Mouse (Mus musculus): Measurements from ENCODE around the gene Flad1. TPM values are rescaled to one million over a fixed set of nuclear protein-coding genes. Genes with fewer than 3 reads are reported as not detected.
A peak's percentile ranks its signal among the peaks of the same experiment; 100 is the strongest.

Gene Flad1
- total and polyA plus RNA-seq, 2 experiments from 2014 or later = 50.8 to 79.3 TPM

DNA sequence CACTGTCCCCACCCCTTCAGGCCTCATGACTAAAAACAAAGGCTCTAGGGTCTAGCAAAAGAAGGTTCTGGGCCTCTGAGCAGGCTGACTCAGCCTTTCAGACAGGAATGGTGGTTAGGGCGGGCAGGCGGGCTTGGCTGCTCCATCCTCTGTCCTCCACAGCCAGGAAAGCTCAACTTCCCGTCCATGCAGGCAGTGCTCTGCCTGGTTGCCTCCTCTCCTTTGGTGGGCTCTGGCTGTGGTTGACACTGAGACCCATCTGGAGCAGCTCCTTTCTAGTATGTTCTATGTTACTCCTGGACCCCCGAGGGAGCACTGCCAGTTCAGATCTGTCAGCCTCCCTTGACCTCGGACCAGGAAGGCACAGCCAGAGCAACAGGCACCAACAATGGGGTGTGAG is 9.0 kb downstream of the Flad1 start, which contains the start of gene Lenep:
Lenep (minus strand) TSS at position 101 of the 400 bp plus-strand sequence.
- Histone ChIP-seq H3K4me2 (ENCODE audit: low read depth, low read length) (no peak within 1 kb of the TSS), H3K36me3 (replicated peaks; ENCODE audit: control insufficient read depth, insufficient read depth, low read length) (peaks cover 53% of the 10 kb centered on the region), H3K4me3 (ENCODE audit: low read depth, low read length) (no peak within 1 kb of the TSS), H3K27me3 (ENCODE audit: control insufficient read depth, insufficient read depth, low read length) (no peaks in the 10 kb centered on the region), H3K4me1 (ENCODE audit: control insufficient read depth, insufficient read depth) (no peaks in the 10 kb centered on the region), H3K9ac (replicated peaks; ENCODE audit: low read depth, low read length) (no peak within 1 kb of the TSS), H3K9me3 (replicated peaks; ENCODE audit: control insufficient read depth, low read length) (no peaks in the 10 kb centered on the region), H3K27ac (ENCODE audit: low read depth) (no peak within 1 kb of the TSS)
- DNase-seq (ENCODE audit: low spot score) (no peak), ATAC-seq (ENCODE audit: insufficient read depth, low read depth) (no peak)
- WGBS = 78% methylated on average over 5 of the region's 5 CpGs
- no peak for TF ChIP-seq CTCF (IDR thresholded peaks at IDR 0.05; ENCODE audit: low read depth)
- no peak for TF ChIP-seq EP300 (IDR thresholded peaks at IDR 0.05; ENCODE audit: low read depth)

DNA sequence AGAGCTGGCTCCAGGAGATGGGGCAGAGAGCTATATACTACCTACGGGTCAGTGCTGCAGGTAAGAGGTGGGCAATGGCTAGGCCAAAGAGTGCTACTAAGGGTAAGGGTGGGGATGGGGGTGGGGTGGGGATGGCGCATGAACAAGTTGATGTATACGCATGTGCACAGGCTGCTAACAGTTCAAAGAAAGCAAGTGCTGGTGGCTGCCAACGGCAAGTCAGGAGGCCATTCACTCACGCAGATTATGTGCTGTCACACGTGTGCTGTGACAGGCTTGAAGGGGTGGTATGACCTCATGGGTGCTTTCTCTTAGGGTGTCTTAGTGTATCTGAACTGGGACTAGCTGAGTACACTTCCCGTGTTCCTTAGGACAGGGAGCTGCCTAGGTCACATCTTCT is 10.3 kb downstream of the Flad1 start:
- no peak for TF ChIP-seq EP300 (IDR thresholded peaks at IDR 0.05; ENCODE audit: low read depth)
- no peak for TF ChIP-seq CTCF (IDR thresholded peaks at IDR 0.05; ENCODE audit: low read depth)
- Histone ChIP-seq H3K9me3 (replicated peaks; ENCODE audit: control insufficient read depth, low read length) (no peaks in the 10 kb centered on the region), H3K4me1 (ENCODE audit: control insufficient read depth, insufficient read depth) (peaks cover 6% of the 10 kb centered on the region; the same call in 1 of the 2 replicates), H3K4me3 (ENCODE audit: low read depth, low read length) (no peak overlapping the region), H3K27me3 (ENCODE audit: control insufficient read depth, insufficient read depth, low read length) (no peaks in the 10 kb centered on the region), H3K27ac (ENCODE audit: low read depth) (no peak overlapping the region), H3K4me2 (ENCODE audit: low read depth, low read length) (no peak overlapping the region), H3K36me3 (replicated peaks; ENCODE audit: control insufficient read depth, insufficient read depth, low read length) (peaks cover 48% of the 10 kb centered on the region), H3K9ac (replicated peaks; ENCODE audit: low read depth, low read length) (no peak overlapping the region)
- 85% methylated on average over 7 of the region's 7 CpGs for WGBS
- ATAC-seq (ENCODE audit: insufficient read depth, low read depth) (no peak), DNase-seq (ENCODE audit: low spot score) (no peak)

DNA sequence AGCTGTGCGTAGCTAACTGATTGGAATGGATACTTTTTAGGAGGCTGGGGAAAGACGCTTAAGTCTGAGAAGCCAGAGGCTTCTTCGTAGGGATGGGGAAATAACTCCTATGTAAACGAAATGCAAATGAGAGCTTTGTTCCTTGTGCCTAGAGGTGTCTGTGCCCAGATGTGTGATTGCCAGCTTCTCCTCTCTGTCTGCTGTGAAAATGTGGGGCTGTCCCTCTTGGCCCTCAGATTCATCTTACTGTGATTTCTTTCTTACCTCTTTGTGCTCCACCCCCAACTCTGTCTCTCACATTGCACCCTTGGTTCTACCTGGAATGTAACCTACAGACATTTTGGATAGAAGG is 15.0 kb downstream of the Flad1 start:
- Histone ChIP-seq H3K4me3 (ENCODE audit: low read depth, low read length) (peak overlapping the region; percentile 78), H3K4me1 (ENCODE audit: control insufficient read depth, insufficient read depth) (peaks cover 19% of the 10 kb centered on the region), H3K36me3 (replicated peaks; ENCODE audit: control insufficient read depth, insufficient read depth, low read length) (peaks cover 5% of the 10 kb centered on the region), H3K9me3 (replicated peaks; ENCODE audit: control insufficient read depth, low read length) (no peaks in the 10 kb centered on the region), H3K9ac (replicated peaks; ENCODE audit: low read depth, low read length) (peak overlapping the region; percentile 70), H3K27me3 (ENCODE audit: control insufficient read depth, insufficient read depth, low read length) (no peaks in the 10 kb centered on the region), H3K4me2 (ENCODE audit: low read depth, low read length) (peak overlapping the region; percentile 100), H3K27ac (ENCODE audit: low read depth) (peak overlapping the region; percentile 43; the same call in 1 of the 2 replicates)
- 0% methylated on average over 4 of the region's 4 CpGs for WGBS
- TF ChIP-seq CTCF (IDR thresholded peaks at IDR 0.05; ENCODE audit: low read depth) (no peak), EP300 (IDR thresholded peaks at IDR 0.05; ENCODE audit: low read depth) (no peak)
- DNase-seq (ENCODE audit: low spot score) = no peak
- ATAC-seq (ENCODE audit: insufficient read depth, low read depth) = no peak

DNA sequence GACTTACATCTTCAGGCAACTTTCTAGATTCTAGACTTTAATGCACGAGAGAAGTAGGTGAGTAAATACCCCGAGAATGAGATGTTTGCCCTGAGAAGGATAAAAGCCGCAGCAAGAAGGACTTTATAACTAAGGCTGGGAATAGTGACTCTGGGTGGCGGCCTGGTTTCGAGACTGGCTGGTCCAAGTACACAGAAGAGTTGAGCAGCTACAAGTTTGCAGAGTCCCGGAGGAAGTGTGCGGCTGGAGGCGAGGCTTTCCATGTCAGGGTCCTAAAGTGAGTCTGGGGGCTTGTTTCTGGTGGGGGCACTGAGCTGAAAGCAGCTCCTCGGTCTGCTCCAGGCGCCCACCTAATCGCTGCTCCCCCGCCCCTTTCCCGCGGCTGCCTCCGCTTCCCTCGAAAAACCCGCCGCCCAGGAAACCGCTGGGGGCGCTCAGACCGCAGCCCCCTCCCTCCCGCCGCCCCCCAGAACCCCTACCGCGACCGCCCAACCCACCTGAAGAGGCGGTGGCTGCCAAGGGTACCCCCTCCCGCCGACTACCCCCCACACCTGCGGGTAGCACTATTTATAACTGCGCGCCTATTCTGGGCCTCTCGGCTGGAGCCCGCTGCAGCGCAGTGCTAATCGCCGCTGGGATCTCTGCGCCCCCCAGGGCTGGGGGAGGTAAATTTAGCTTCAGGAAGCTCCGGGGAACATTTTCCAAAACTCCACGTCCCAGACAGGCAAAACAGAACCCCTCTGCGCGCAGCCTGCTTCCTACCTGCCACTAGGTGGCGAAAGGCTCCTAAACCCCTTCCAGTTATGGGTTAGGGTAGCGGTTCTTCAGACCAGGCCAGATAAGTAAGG is 15.6 kb downstream of the Flad1 start:
- Histone ChIP-seq H3K36me3 (replicated peaks; ENCODE audit: control insufficient read depth, insufficient read depth, low read length) (no peaks in the 10 kb centered on the region), H3K9me3 (replicated peaks; ENCODE audit: control insufficient read depth, low read length) (no peaks in the 10 kb centered on the region), H3K4me1 (ENCODE audit: control insufficient read depth, insufficient read depth) (peaks cover 23% of the 10 kb centered on the region), H3K4me2 (ENCODE audit: low read depth, low read length) (peak overlapping the region; percentile 100), H3K27ac (ENCODE audit: low read depth) (peak overlapping the region; percentile 67), H3K4me3 (ENCODE audit: low read depth, low read length) (peak overlapping the region; percentile 78), H3K27me3 (ENCODE audit: control insufficient read depth, insufficient read depth, low read length) (no peaks in the 10 kb centered on the region), H3K9ac (replicated peaks; ENCODE audit: low read depth, low read length) (peak overlapping the region; percentile 70)
- TF ChIP-seq CTCF (IDR thresholded peaks at IDR 0.05; ENCODE audit: low read depth) (peak; percentile 87), EP300 (IDR thresholded peaks at IDR 0.05; ENCODE audit: low read depth) (no peak)
- ATAC-seq (ENCODE audit: insufficient read depth, low read depth) (no peak), DNase-seq (ENCODE audit: low spot score) (peak; percentile 74)
- 1% methylated on average over 38 of the region's 44 CpGs for WGBS

DNA sequence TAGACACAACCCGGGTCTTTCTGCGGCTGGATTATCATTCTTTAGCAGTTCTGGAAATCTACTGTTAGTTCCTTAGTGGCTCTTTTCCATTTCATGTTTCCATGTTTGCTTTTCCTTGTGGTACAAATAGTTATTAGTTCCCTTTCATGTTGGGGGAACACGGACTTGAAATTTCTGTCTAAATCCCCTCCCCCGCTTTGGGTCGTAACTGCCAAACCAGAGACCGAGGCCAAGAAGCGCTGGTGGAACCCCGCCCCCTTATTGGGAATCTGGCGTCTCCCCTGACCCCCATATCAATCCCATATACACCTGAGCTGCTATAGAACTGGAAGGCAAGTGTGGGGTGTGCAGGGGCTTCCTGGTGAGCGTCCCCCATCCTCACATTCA is 16.3 kb downstream of the Flad1 start:
- ATAC-seq (ENCODE audit: insufficient read depth, low read depth) (no peak), DNase-seq (ENCODE audit: low spot score) (no peak)
- H3K36me3 ChIP-seq (replicated peaks; ENCODE audit: control insufficient read depth, insufficient read depth, low read length) = no peaks in the 10 kb centered on the region
- H3K4me2 ChIP-seq (ENCODE audit: low read depth, low read length) = peak overlapping the region; percentile 100
- H3K4me3 ChIP-seq (ENCODE audit: low read depth, low read length) = peak overlapping the region; percentile 78
- peaks cover 29% of the 10 kb centered on the region for H3K4me1 ChIP-seq (ENCODE audit: control insufficient read depth, insufficient read depth)
- peak overlapping the region; percentile 95 for H3K27ac ChIP-seq (ENCODE audit: low read depth)
- TF ChIP-seq CTCF (IDR thresholded peaks at IDR 0.05; ENCODE audit: low read depth) (no peak), EP300 (IDR thresholded peaks at IDR 0.05; ENCODE audit: low read depth) (no peak)
- H3K27me3 ChIP-seq (ENCODE audit: control insufficient read depth, insufficient read depth, low read length) = no peaks in the 10 kb centered on the region
- WGBS = 4% methylated on average over 10 of the region's 10 CpGs
- peak overlapping the region; percentile 67; the same call in 1 of the 2 replicates for H3K9ac ChIP-seq (replicated peaks; ENCODE audit: low read depth, low read length)
- H3K9me3 ChIP-seq (replicated peaks; ENCODE audit: control insufficient read depth, low read length) = no peaks in the 10 kb centered on the region

Measured in heart, postnatal 0 days (tissue).